Mouse (Mus musculus) forebrain, embryonic 11.5 days (tissue): ENCODE measurements around the gene Entpd3. TPM values are rescaled to one million over a fixed set of nuclear protein-coding genes. Genes with fewer than 3 reads are reported as not detected.

ENCODE experiments used
- ATAC-seq: fragments of 200-750 bp; cut with Nextera tagmentation; replicated peaks from 2 replicates; pipeline ENCODE4 v1.8.0; 2017; ENCODE audit warnings: moderate TSS enrichment; ENCODE audit not compliant: low FRiP score
- DNase-seq: peaks from one replicate; pipeline ENCODE4 v3.0.0-alpha.2; 2017; ENCODE audit warnings: low spot score
- H3K27ac ChIP-seq: fragments of 300-500 bp; sonication (generic); 2 replicates; pipeline ENCODE4 v1.5.1; 2014; ENCODE audit warnings: low read depth, low read length
- H3K27me3 ChIP-seq: fragments of 300-500 bp; sonication (generic); 2 replicates; pipeline ENCODE4 v1.6.1; 2014; ENCODE audit warnings: mild to moderate bottlenecking, low read length, mixed read lengths; ENCODE audit not compliant: control insufficient read depth, insufficient read depth
- H3K36me3 ChIP-seq: fragments of 300-500 bp; sonication (generic); 2 replicates; pipeline ENCODE4 v1.6.1; 2014; ENCODE audit warnings: mild to moderate bottlenecking, low read length, moderate library complexity, mixed read lengths; ENCODE audit not compliant: control insufficient read depth, insufficient read depth
- H3K4me1 ChIP-seq: fragments of 300-500 bp; sonication (generic); replicated peaks from 2 replicates; pipeline ENCODE4 v1.6.1; 2014; ENCODE audit warnings: low read length, mixed read lengths; ENCODE audit not compliant: control insufficient read depth, insufficient read depth
- H3K4me2 ChIP-seq: fragments of 300-500 bp; sonication (generic); 2 replicates; pipeline ENCODE4 v1.6.1; 2014; ENCODE audit warnings: low read depth, mild to moderate bottlenecking, low read length, moderate library complexity, mixed read lengths; ENCODE audit not compliant: severe bottlenecking
- H3K4me3 ChIP-seq: fragments of 300-500 bp; sonication (generic); 2 replicates; pipeline ENCODE4 v1.5.1; 2014; ENCODE audit warnings: low read depth, low read length
- H3K9ac ChIP-seq: fragments of 300-500 bp; sonication (generic); 2 replicates; pipeline ENCODE4 v1.6.1; 2014; ENCODE audit warnings: low read length
- H3K9me3 ChIP-seq: fragments of 300-500 bp; sonication (generic); 2 replicates; pipeline ENCODE4 v1.6.1; 2016; ENCODE audit warnings: low read length, mixed read lengths; ENCODE audit not compliant: control insufficient read depth
- WGBS: fragments of 180-500 bp; shearing (Covaris S2); extraction: QIAGEN DNeasy Blood & Tissue Kit; methylation state at CpG from one replicate; pipeline ENCODE4 v1.1.7; 2014; 5-methylcytosine and 5-hydroxymethylcytosine counted together
- polyA plus RNA-seq: library from polyadenylated mRNA; unstranded; fragments of >200 nt; fragmentation: Nextera tagmentation; extraction: Ambion mirVana; gene quantifications from 2 replicates; pipeline ENCODE4 v1.2.1, GENCODE M21; 2014

Gene Entpd3
- polyA plus RNA-seq, 1 experiment from 2014 or later: not detected

GRCm38 (mm10) chr9:120579808-120580207, 40.2 kb downstream of the Entpd3 start:
- peaks cover 12% of the 10 kb centered on the region; the same call in 1 of the 2 replicates for H3K4me1 ChIP-seq
- 82% methylated on average over 7 of the region's 7 CpGs for WGBS
- H3K4me3 ChIP-seq: no peak overlapping the region
- ATAC-seq (no peak), DNase-seq (no peak)
- H3K9me3 ChIP-seq: no peaks in the 10 kb centered on the region
- H3K4me2 ChIP-seq: no peak overlapping the region
- no peak overlapping the region for H3K27ac ChIP-seq
- H3K9ac ChIP-seq: no peak overlapping the region
- H3K27me3 ChIP-seq: no peaks in the 10 kb centered on the region
- H3K36me3 ChIP-seq: peaks cover 11% of the 10 kb centered on the region

GRCm38 (mm10) chr9:120581941-120582618, 42.5 kb downstream of the Entpd3 start:
- peak overlapping the region; percentile 28 for H3K4me3 ChIP-seq
- H3K27ac ChIP-seq: 0 out of 2 replicates have a peak overlapping the region, but pooled peaks have one; percentile 18
- ATAC-seq (peak; percentile 45), DNase-seq (peak; percentile 73)
- no peaks in the 10 kb centered on the region for H3K27me3 ChIP-seq
- H3K9me3 ChIP-seq: no peaks in the 10 kb centered on the region
- H3K9ac ChIP-seq: peak overlapping the region; percentile 61
- H3K36me3 ChIP-seq: no peaks in the 10 kb centered on the region
- H3K4me1 ChIP-seq: peaks cover 12% of the 10 kb centered on the region; the same call in 1 of the 2 replicates
- peak overlapping the region; percentile 59 for H3K4me2 ChIP-seq
- 23% methylated on average over 21 of the region's 21 CpGs for WGBS

GRCm38 (mm10) chr9:120582619-120583308, 43.1 kb downstream of the Entpd3 start:
- Histone ChIP-seq H3K27ac (0 out of 2 replicates have a peak overlapping the region, but pooled peaks have one; percentile 18), H3K4me3 (peak overlapping the region; percentile 28), H3K9ac (peak overlapping the region; percentile 61), H3K4me1 (peaks cover 10% of the 10 kb centered on the region; the same call in 1 of the 2 replicates), H3K9me3 (no peaks in the 10 kb centered on the region), H3K4me2 (peak overlapping the region; percentile 59), H3K36me3 (no peaks in the 10 kb centered on the region), H3K27me3 (no peaks in the 10 kb centered on the region)
- ATAC-seq (peak; percentile 69), DNase-seq (peak; percentile 86)
- WGBS: 13% methylated on average over 28 of the region's 28 CpGs

- ATAC-seq: no peak
- H3K4me3 ChIP-seq: no peak overlapping the region
These were observed 43.7 kb downstream of the Entpd3 start for GRCm38 (mm10) chr9:120583314-120583713.

GRCm38 (mm10) chr9:120586546-120586945, 46.9 kb downstream of the Entpd3 start:
- Histone ChIP-seq H3K4me1 (peaks cover 10% of the 10 kb centered on the region; the same call in 1 of the 2 replicates), H3K27ac (no peak overlapping the region), H3K27me3 (no peaks in the 10 kb centered on the region), H3K4me3 (no peak overlapping the region), H3K4me2 (no peak overlapping the region), H3K9me3 (no peaks in the 10 kb centered on the region), H3K36me3 (no peaks in the 10 kb centered on the region), H3K9ac (no peak overlapping the region)
- DNase-seq (peak; percentile 88), ATAC-seq (no peak)
- 12% methylated on average over 3 of the region's 3 CpGs for WGBS

More at GRCm38 (mm10) chr9:120583314-120583713, 43.7 kb downstream of the Entpd3 start:
- WGBS: 80% methylated on average over 3 of the region's 3 CpGs
- peaks cover 10% of the 10 kb centered on the region; the same call in 1 of the 2 replicates for H3K4me1 ChIP-seq
- H3K4me2 ChIP-seq: peak overlapping the region; percentile 59; the same call in 1 of the 2 replicates
- H3K9me3 ChIP-seq: no peaks in the 10 kb centered on the region
- no peak overlapping the region for H3K27ac ChIP-seq
- H3K36me3 ChIP-seq: no peaks in the 10 kb centered on the region
- no peak overlapping the region for H3K9ac ChIP-seq
- DNase-seq: no peak
- no peaks in the 10 kb centered on the region for H3K27me3 ChIP-seq

GRCm38 (mm10) chr9:120591490-120591889, 51.9 kb downstream of the Entpd3 start:
- Histone ChIP-seq H3K27me3 (no peaks in the 10 kb centered on the region), H3K36me3 (no peaks in the 10 kb centered on the region), H3K27ac (no peak overlapping the region), H3K9me3 (no peaks in the 10 kb centered on the region), H3K4me2 (no peak overlapping the region), H3K4me3 (no peak overlapping the region), H3K4me1 (peaks cover 11% of the 10 kb centered on the region; the same call in 1 of the 2 replicates), H3K9ac (no peak overlapping the region)
- 4% methylated on average over 9 of the region's 9 CpGs for WGBS
- ATAC-seq (peak; percentile 22; the same call in 1 of the 2 replicates), DNase-seq (peak; percentile 93)

- Histone ChIP-seq H3K36me3 (no peaks in the 10 kb centered on the region), H3K27ac (no peak overlapping the region), H3K9me3 (no peaks in the 10 kb centered on the region), H3K27me3 (no peaks in the 10 kb centered on the region), H3K9ac (no peak overlapping the region), H3K4me3 (no peak overlapping the region), H3K4me1 (peaks cover 11% of the 10 kb centered on the region; the same call in 1 of the 2 replicates), H3K4me2 (no peak overlapping the region)
- whole genome bisulfite sequencing: 36% methylated on average over 9 of the region's 9 CpGs
- ATAC-seq (no peak), DNase-seq (no peak)
These were observed 53.9 kb downstream of the Entpd3 start for GRCm38 (mm10) chr9:120593383-120594101.

- ATAC-seq (peak; percentile 39; the same call in 1 of the 2 replicates), DNase-seq (no peak)
- H3K27me3 ChIP-seq: no peaks in the 10 kb centered on the region
- H3K4me1 ChIP-seq: peaks cover 11% of the 10 kb centered on the region; the same call in 1 of the 2 replicates
- no peak overlapping the region for H3K27ac ChIP-seq
- H3K9me3 ChIP-seq: no peaks in the 10 kb centered on the region
- H3K4me3 ChIP-seq: no peak overlapping the region
- H3K4me2 ChIP-seq: no peak overlapping the region
- H3K36me3 ChIP-seq: no peaks in the 10 kb centered on the region
- 32% methylated on average over 6 of the region's 6 CpGs for WGBS
- no peak overlapping the region for H3K9ac ChIP-seq
These were observed 55.2 kb downstream of the Entpd3 start for GRCm38 (mm10) chr9:120594839-120595238.
